Mouse (Mus musculus) limb, embryonic 14.5 days (tissue): Measurements from ENCODE around the gene Zfp451. TPM values are rescaled to one million over a fixed set of nuclear protein-coding genes. Genes with fewer than 3 reads are reported as not detected.
A peak's percentile ranks its signal among the peaks of the same experiment; 100 is the strongest.

Source experiments
- ATAC-seq: fragments of 200-750 bp; cut with Nextera tagmentation; 2 replicates; pipeline ENCODE4 v1.8.0; 2017; ENCODE audit warnings: low read depth, moderate number of reproducible peaks, moderate TSS enrichment; ENCODE audit not compliant: low FRiP score
- DNase-seq: peaks from one replicate; pipeline ENCODE4 v3.0.0-alpha.2; 2015; ENCODE audit warnings: low spot score
- H3K27ac ChIP-seq: fragments of 300-500 bp; sonication (generic); replicated peaks from 2 replicates; pipeline ENCODE4 v1.5.1; 2014; ENCODE audit warnings: low read depth, mild to moderate bottlenecking, low read length, moderate library complexity, mixed read lengths
- H3K27me3 ChIP-seq: fragments of 300-500 bp; sonication (generic); 2 replicates; pipeline ENCODE4 v1.6.1; 2014; ENCODE audit warnings: low read length, mixed read lengths; ENCODE audit not compliant: control insufficient read depth, insufficient read depth
- H3K36me3 ChIP-seq: fragments of 300-500 bp; sonication (generic); 2 replicates; pipeline ENCODE4 v1.6.1; 2014; ENCODE audit warnings: mild to moderate bottlenecking, low read length, moderate library complexity, mixed read lengths; ENCODE audit not compliant: control insufficient read depth, insufficient read depth
- H3K4me1 ChIP-seq: fragments of 300-500 bp; sonication (generic); 2 replicates; pipeline ENCODE4 v1.6.1; 2014; ENCODE audit warnings: antibody characterized with exemption, low read length, mixed read lengths; ENCODE audit not compliant: control insufficient read depth, insufficient read depth
- H3K4me2 ChIP-seq: fragments of 300-500 bp; sonication (generic); replicated peaks from 2 replicates; pipeline ENCODE4 v1.6.1; 2014; ENCODE audit warnings: low read depth, mild to moderate bottlenecking, low read length, moderate library complexity; ENCODE audit not compliant: severe bottlenecking
- H3K4me3 ChIP-seq: fragments of 300-500 bp; sonication (generic); replicated peaks from 2 replicates; pipeline ENCODE4 v1.5.1; 2014; ENCODE audit warnings: low read length
- H3K9ac ChIP-seq: fragments of 300-500 bp; sonication (generic); 2 replicates; pipeline ENCODE4 v1.6.1; 2014; ENCODE audit warnings: mild to moderate bottlenecking, low read depth, low read length, moderate library complexity; ENCODE audit not compliant: severe bottlenecking
- H3K9me3 ChIP-seq: fragments of 300-500 bp; sonication (generic); 2 replicates; pipeline ENCODE4 v1.6.1; 2016; ENCODE audit warnings: low read length; ENCODE audit not compliant: control insufficient read depth
- POLR2A ChIP-seq: fragments of 200-500 bp; IDR thresholded peaks from 2 replicates; pipeline ENCODE4 v1.8.0; 2012; ENCODE audit warnings: inconsistent platforms, mild to moderate bottlenecking, moderate library complexity, borderline replicate concordance; ENCODE audit not compliant: insufficient read depth, insufficient read length; ENCODE audit errors: extremely low read depth
- WGBS: fragments of 180-500 bp; shearing (Covaris S2); extraction: QIAGEN DNeasy Blood & Tissue Kit; methylation state at CpG from one replicate; pipeline ENCODE4 v1.1.7; 2014; 5-methylcytosine and 5-hydroxymethylcytosine counted together
- polyA plus RNA-seq, 2 experiments: library from polyadenylated mRNA; depleted of rRNA in 1 of 2; stranded (reverse) in 1 of 2; unstranded in 1 of 2; fragments of >200 nt; fragmentation: Nextera tagmentation in 1 of 2; extraction: Ambion mirVana in 1 of 2; gene quantifications; 2 replicates each; pipeline versions ENCODE4 v1.2.1 to v1.2.3; 2012 to 2014

Zfp451 gene
- polyA plus RNA-seq, 2 experiments: 32.3 to 33.4 TPM

DNA sequence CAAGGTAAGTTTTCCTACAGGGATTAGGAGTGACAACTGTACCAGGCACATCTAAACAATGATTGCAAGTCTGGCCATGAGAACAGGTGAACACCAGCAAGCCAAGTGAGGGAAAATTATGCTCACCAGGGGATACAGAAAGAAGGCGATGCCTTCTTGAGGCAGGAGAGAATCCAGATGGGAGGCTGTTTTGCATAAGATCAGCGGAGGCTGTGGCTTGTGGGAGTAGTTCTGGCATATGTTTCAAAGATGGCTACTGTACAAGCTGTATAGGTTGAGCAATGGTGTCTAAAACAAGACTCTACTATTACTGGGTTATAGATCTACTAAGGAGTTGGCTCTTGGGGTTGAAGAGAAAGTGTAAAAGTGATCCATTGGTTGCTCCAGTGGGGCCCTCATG lies 3.5 kb upstream of the Zfp451 start:
- TF ChIP-seq POLR2A: no peak
- Histone ChIP-seq H3K9me3 (no peaks in the 10 kb centered on the region), H3K4me3 (no peak overlapping the region), H3K36me3 (peaks cover under 1% of the 10 kb centered on the region), H3K4me1 (peaks cover 7% of the 10 kb centered on the region), H3K27me3 (no peaks in the 10 kb centered on the region), H3K27ac (no peak overlapping the region), H3K9ac (no peak overlapping the region), H3K4me2 (no peak overlapping the region)
- ATAC-seq: no peak
- no peak for DNase-seq
- 75% methylated on average over 2 of the region's 2 CpGs for WGBS

DNA sequence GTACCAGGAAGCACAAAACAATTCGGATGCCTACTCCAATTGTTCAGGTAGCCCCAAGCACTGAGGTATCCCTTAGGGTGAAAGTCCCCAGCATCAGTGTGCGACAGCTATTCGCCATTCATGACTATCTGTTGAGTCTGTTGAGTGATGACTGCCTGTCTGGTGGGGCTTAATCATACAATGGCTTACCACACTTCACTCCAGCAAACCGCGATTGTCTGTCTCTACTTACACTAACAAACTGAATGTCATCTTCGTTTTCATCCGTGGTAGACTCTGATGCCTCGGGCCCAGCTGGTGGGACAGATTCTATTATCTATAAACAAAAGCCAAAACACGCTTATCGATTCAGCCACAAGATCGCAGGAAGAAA lies 914 bp downstream of the Zfp451 start:
- Histone ChIP-seq H3K9me3 (no peaks in the 10 kb centered on the region), H3K4me2 (peak overlapping the region; percentile 74), H3K4me3 (peak overlapping the region; percentile 85), H3K9ac (peak overlapping the region; percentile 89), H3K4me1 (peaks cover 15% of the 10 kb centered on the region), H3K27me3 (no peaks in the 10 kb centered on the region), H3K36me3 (peaks cover 33% of the 10 kb centered on the region), H3K27ac (peak overlapping the region; percentile 83)
- 18% methylated on average over 11 of the region's 11 CpGs for WGBS
- no peak for TF ChIP-seq POLR2A
- no peak for DNase-seq
- ATAC-seq: no peak

DNA sequence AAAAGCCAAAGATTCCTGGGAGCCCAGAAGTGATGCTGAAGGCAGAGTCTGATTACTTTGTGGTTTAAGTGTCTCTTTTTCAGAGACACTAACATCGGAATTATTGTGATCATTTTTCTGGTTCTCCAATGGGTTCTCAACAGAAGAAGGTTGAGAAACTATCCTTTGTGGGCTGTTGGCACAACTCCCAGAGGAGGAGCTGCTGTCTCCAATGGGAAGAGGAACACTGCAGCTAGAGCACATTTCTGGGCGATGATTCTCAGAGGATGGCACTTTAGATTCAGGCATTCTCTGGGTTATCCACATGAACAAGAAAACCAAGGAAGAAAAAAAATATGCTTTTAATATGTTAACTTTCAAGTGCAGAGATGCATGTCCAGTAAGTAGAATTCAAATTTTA lies 11.1 kb downstream of the Zfp451 start:
- Histone ChIP-seq H3K4me2 (no peak overlapping the region), H3K9me3 (no peaks in the 10 kb centered on the region), H3K27ac (no peak overlapping the region), H3K27me3 (no peaks in the 10 kb centered on the region), H3K4me3 (no peak overlapping the region), H3K9ac (no peak overlapping the region), H3K4me1 (no peaks in the 10 kb centered on the region), H3K36me3 (peaks cover 69% of the 10 kb centered on the region)
- no peak for TF ChIP-seq POLR2A
- DNase-seq (no peak), ATAC-seq (no peak)
- over 99% methylated on average over 2 of the region's 2 CpGs for WGBS

DNA sequence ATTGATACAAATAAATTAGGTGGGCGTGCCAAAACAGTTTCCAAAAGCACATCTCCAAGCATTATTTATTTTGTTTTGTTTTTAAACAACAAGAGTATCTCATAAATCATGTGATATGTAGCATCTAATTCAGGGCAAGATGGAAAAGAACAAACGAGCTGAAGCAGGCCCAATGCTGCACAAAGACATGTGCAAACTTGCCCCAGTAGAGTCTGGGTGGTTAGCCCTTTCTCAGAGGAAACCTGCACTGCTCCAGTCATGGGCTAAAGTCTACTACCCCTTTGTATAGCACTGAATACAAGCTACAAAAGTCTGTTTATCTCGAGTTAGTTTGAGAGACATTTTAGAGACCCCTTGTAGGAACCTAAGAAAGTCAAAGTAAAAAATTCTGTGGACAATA lies 14.8 kb downstream of the Zfp451 start:
- Histone ChIP-seq H3K27ac (no peak overlapping the region), H3K9me3 (no peaks in the 10 kb centered on the region), H3K9ac (no peak overlapping the region), H3K27me3 (no peaks in the 10 kb centered on the region), H3K36me3 (peaks cover 69% of the 10 kb centered on the region), H3K4me3 (no peak overlapping the region), H3K4me2 (no peak overlapping the region), H3K4me1 (no peaks in the 10 kb centered on the region)
- DNase-seq (no peak), ATAC-seq (no peak)
- WGBS: 84% methylated on average over 3 of the region's 3 CpGs
- no peak for TF ChIP-seq POLR2A

DNA sequence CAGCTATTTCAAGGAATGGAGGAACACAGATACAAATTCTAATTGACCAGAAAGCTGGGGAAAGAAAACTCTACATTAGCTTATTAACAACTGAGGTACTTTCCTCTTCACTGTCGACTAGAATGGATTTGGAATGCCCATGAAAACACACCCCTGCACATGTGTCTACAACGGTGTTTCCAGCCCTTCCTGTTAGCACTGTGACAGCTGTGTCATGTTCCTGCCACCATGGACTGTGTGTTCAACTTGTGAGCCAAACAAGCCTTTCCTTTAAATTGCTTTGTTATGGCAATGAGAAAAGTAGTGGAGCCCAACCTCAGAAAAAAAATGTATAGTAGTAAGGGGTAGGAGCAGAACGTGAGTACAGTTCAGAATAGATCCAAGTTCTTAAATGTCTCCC lies 25.9 kb downstream of the Zfp451 start:
- DNase-seq: no peak
- TF ChIP-seq POLR2A: no peak
- Histone ChIP-seq H3K27me3 (no peaks in the 10 kb centered on the region), H3K4me3 (no peak overlapping the region), H3K36me3 (peaks cover 3% of the 10 kb centered on the region; the same call in 1 of the 2 replicates), H3K4me2 (no peak overlapping the region), H3K9me3 (no peaks in the 10 kb centered on the region), H3K9ac (no peak overlapping the region), H3K4me1 (no peaks in the 10 kb centered on the region), H3K27ac (no peak overlapping the region)
- WGBS: 55% methylated on average over 3 of the region's 3 CpGs
- no peak for ATAC-seq

DNA sequence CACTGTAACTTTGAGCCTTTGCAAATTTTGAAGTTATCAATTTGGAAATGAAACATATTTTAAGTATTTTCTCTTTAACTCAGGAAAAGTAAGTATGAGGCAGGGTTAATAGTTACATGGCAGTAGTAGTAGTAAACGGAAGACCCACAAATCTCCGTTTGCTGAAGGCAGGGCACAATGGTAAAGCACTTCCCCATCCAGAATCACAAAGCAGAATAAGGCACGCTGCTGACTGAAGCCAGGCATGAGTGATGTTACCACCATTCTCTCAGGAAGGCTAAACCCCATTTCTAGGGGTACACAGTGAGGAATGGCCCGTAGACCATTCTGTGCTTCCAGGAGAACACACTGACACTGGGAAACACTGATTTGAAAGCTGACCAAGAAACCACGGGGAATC lies 26.3 kb downstream of the Zfp451 start:
- WGBS: 88% methylated on average over 5 of the region's 5 CpGs

More for the DNA sequence above, 26.3 kb downstream of the Zfp451 start:
- no peak for TF ChIP-seq POLR2A
- Histone ChIP-seq H3K9ac (no peak overlapping the region), H3K9me3 (no peaks in the 10 kb centered on the region), H3K4me3 (no peak overlapping the region), H3K27ac (no peak overlapping the region), H3K4me1 (no peaks in the 10 kb centered on the region), H3K4me2 (no peak overlapping the region), H3K27me3 (no peaks in the 10 kb centered on the region), H3K36me3 (peaks cover 7% of the 10 kb centered on the region; the same call in 1 of the 2 replicates)
- DNase-seq: no peak
- ATAC-seq: no peak
